Mouse (Mus musculus) embryo, embryonic 10 days (tissue): ENCODE data around the gene Gfpt2.
"Not testable (repeated sequence)": the region's sequence is repeated elsewhere in the genome, so short reads cannot be mapped to it uniquely, and the experiment has no call there.

Source experiments
- DNase-seq: peaks from one replicate; pipeline ENCODE4 v3.0.0-alpha.2; 2015; ENCODE audit warnings: low spot score

Gfpt2 gene

DNA sequence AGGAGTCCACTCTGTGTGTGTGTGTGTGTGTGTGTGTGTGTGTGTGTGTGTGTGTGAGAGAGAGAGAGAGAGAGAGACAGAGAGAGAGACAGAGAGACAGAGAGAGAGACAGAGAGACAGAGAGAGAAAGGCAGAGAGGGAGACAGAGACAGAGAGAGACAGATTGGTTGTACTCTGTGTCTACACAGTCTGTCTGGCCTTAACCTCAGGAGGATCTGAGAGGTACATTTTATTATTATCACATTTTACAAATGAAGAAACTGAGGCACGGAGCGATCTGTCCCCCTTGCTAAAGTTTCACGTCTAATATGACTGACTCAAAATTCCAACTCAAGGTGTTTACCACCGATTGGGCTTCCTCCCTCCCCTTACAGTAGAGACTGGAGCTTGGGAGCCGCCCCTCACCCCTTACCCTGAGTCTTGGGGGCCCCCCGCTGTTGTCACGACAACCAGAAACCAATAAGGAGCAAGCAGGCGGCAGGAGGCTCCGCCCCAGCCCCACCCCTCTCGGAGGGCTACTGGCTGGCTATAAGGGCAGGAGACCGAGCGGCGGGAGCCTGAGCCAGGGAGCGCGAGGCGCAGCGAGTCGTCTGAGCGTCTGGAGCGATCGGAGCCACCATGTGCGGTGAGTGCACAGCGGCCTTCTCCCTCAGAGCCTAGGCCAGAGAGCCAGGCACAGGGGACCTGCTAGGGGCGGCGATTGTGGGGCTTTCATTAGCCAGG is at the start of gene Gfpt2:
TSS of gene Gfpt2 (plus strand) at position 560 of the 723 bp plus-strand sequence.
- DNase-seq, result peak; percentile 91

DNA sequence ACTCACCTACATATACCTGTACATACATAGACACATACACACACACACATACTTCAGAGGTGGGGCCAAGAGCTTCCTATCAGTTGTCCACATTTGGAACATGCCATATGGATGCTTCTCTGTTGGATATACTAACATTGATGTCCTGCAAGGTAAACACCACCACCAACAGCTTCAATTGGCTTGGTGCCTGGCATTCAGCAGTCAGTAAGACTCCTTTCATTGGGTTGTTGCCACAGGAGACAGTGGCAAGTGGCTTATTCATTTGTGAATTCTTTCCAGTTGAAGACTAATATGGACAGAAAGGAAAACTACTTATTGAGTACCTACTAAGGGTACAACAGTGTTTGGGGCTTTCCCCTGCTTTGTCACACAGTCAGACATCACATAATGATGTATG is 49.0 kb upstream of the Gfpt2 start:
- no peak for DNase-seq

DNA sequence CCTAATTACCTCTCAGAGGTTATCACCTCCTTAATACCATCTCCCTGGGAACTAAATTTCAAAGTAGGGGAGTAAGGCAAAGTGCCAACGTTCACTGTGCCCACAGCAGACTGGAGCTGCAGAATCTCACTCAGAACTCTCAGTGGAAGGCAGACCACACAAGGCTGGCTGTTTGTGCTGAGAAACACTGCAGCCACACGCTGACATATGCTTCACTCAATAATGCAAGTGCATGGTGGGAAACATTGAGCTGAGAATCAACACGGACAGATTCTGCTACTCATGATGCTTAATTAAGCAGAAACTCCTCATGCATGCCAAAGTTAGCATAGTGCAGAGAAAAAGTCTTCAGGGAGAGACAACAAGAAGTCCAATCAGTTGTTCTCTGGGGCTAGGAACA is 48.1 kb upstream of the Gfpt2 start:
- DNase-seq, result no peak

DNA sequence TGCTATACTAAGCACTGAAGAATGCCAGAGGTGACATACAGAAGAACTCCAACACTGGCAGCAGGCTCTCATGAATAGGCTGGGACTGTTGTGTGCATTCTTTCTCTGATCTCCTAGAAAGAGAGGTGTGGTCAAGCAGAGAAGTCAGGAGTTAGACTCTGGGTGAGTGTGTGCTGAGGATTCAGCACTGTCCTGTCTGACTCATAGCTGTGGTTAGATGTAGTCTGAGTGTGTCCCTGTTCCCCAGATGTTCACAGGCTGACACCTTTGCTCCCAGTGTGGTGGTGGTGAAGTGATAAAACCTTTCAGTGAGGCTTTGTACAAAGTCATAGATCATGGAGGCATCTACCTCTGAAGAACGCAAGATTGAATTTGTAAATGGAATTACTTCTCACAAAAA is 47.2 kb upstream of the Gfpt2 start:
- DNase-seq, result no peak

DNA sequence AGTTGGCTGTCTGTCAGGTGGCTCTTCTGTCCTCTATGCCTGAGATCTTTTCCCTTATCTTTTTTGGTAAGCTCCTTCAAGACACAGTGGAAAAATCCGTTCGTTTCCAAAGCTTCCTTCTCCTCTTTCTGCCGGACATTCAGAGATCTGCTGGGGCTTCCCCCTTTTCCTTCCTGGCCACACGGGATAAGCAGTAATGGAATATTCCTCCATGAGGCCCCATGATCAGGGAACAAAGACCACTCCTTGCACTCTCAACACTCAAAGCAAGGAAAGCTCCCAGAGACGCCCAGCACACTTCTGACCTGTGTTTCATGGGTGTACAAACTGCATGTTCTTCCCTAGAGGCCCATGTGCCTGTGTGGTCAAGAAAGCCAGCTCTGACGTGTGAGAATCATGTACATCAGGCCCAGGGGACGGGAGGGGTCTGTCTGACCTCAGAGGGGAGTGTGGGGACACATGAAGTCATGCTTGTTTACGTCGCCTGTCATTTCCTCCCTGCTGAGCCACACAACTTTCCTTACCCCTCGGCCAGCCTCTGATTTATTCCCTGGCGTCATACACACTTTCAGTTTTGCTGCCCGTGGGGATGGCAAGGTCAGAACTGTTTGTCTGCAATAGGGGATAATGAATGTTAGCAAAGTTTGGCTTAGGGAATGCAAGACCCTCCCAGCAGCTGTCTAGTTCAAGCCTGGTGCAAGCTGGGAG is 38.9 kb upstream of the Gfpt2 start:
- DNase-seq, result no peak

DNA sequence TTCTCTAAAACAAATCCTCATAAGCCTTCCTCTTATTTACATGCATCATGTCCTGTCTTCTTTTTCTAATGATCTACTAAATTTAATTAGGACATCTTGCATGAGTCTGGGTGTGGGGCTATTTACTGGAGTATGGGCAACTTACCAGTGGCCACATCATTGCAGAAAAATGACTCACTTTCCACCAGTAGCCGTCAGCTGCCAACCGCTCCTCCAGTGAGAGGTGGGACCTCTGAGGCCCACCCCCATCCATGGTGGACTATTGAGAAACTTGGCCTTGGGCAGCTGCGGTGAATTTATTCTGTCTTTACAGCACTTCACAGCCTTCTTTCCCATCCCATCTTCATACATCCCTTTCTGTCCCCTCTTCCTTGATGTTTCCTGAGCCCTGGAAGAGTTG is 35.9 kb upstream of the Gfpt2 start:
- no peak for DNase-seq

DNA sequence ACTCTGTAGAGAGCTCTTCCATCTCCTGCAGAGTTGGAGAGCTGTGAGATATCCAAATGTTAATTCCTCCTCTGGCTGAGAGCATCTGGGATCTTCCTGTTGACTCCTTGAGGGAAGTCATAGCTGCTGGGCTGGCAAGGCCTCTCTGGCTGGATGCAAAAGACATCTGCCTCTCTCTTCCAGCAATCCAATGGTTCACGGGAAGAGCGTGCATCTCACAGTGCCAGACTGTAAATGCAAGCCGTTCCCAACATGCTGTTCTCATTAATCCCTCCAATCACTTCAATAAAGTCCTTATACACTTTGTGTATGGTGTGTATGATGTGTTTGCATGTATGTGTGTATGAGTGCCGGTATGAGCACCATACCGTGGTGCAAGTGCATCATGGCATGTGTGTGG is 32.8 kb upstream of the Gfpt2 start:
- no peak for DNase-seq

DNA sequence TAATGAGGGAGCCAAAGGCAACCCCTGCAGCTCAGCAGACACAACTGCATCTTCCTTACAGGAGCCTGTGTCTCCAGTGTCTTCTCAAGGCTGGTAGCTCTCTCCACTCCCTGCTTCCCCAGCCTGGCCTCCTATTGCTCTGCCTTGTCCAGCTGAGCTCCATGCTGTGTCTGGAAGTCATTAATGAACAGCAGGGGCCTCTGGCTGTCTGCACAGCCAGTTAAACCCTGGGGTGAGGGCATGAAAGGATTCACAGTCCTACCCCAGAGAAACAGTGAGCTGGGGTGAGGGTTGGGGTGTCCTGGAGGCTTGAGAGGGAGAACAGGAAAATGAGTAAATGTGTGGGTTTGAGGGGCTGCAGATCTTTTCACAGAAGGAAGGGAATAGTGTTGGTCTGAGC is 30.4 kb upstream of the Gfpt2 start:
- DNase-seq, result peak; percentile 40

DNA sequence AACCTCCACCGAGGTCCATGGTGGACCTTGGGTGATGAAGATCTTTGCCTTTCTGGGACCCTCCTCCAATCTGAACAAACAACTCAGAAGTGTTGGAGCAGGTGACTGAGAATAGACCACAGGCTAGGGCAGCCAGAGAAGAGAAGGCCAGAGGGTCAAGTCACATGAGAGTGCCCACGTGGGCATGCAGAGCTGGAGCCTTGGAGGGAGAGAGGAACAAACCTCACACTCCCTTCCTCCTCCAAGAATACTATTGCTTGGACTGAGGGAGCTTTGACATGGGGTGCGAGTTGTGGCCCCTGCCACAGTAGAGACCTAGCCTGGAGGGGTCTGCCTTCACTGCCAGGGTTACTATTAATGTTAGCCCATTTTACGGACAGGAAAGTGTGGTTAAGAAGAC is 30.0 kb upstream of the Gfpt2 start:
- DNase-seq, result no peak

DNA sequence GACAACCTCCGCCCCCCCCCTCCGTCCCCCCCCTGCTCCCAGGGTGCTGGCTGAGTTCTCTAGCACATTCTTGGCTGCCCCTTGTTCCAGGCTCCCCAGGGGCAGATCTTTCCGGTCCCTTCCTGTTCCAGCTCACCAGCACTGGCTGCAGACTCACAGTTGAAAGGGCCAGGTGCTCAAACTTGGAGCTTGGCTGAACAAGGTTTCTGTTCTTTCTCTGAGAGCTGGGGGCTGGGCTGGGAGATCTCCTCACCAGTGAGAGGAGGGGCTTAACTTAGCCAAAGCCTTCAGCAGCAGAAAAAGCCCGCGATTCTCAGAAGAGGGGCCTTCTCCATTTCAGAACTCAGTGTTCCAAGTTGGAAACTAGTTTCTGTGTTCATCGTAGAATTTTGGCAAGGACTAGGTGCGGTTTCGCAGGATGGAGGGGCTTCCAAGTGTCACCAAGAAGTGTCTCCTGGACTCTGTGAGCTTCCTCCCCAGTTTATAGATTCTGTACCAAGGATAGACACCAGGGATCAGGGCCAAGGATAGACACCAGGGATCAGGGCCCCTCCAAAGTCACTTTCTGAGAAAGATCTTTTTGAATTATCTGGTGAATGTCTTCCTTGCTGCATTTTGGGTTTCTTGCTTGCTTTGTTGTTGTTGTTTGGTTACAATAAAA is 29.2 kb upstream of the Gfpt2 start:
- peak; percentile 71 for DNase-seq

DNA sequence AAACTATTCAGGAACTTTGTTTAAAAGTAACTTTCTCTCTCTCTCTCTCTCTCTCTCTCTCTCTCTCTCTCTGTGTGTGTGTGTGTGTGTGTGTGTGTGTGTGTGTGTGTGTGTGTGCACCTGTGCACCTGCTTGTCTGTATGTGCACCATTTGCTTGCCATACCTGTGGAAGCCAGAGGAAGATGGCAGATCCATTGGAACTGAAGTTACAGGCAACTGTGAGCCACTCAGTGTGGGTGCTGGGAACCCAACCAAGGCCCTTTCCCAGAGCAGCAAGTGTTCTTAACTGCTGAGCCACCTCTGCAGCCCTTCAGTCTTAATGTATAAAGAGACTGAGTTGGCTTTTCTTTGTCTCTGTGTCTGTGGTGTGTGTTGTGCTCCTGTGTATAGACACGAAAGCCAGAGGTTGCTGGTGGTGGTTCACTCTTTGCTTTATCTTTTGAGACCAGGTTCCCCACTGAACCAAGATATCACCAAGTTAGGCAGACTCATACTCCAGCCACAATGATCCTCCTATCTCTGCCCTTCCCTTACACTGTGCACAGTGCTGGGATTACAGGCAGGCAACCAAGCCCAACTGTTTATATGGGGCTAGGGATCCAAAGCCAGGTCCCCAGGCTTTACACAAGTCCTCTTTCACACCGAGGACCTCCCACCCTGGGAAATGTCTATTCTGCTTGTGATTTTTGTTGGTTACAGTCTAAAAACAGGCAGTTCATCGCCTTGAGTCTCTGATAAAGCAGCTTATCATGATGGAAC is 28.4 kb upstream of the Gfpt2 start:
- DNase-seq, result no peak

DNA sequence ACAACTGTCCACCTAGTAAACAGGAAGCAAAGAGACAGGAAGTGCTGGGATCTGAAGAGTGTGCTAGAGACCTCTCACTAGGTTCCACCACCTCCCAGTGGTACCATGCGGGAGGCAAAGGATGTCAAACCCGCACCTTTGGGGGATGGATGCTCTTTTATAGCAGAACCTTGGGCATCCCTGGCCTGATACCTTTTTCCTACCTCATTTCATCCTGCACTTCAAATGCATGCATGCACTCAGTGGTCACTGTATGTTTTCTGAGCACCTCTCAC is 27.9 kb upstream of the Gfpt2 start:
- DNase-seq, result no peak

DNA sequence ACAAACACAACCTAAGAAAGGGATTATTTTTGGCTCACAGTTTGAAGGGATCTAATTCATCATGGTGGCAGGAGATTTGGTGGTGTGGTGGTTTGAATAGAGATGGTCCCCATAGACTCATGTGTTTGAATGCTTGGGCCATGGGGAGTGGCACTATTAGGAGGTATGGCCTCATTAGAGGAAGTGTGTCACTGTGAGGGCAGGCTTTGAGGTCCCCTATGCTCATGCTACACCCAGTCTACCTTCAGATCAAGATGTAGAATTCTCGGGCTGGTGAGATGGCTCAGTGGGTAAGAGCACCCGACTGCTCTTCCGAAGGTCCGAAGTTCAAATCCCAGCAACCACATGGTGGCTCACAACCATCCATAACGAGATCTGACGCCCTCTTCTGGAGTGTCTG is 26.5 kb upstream of the Gfpt2 start:
- DNase-seq, result not testable (repeated sequence)

DNA sequence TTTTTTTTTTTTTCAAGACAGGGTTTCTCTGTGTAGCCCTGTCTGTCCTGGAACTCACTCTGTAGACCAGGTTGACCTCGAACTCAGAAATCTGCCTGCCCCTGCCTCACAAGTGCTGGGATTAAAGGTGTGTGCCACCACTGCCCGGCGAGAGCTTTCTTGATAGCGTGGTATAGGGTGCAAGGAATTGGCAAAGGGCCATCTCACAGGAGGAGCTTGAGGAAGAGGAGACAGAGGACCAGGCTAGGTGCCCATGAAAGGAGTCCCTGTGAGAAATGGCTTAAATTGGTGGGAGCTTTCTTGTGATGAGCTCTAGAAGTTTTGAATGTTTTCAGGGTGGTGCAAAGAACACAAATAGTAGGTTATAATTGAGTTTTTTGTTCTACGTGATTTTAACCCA is 25.2 kb upstream of the Gfpt2 start:
- no peak for DNase-seq

DNA sequence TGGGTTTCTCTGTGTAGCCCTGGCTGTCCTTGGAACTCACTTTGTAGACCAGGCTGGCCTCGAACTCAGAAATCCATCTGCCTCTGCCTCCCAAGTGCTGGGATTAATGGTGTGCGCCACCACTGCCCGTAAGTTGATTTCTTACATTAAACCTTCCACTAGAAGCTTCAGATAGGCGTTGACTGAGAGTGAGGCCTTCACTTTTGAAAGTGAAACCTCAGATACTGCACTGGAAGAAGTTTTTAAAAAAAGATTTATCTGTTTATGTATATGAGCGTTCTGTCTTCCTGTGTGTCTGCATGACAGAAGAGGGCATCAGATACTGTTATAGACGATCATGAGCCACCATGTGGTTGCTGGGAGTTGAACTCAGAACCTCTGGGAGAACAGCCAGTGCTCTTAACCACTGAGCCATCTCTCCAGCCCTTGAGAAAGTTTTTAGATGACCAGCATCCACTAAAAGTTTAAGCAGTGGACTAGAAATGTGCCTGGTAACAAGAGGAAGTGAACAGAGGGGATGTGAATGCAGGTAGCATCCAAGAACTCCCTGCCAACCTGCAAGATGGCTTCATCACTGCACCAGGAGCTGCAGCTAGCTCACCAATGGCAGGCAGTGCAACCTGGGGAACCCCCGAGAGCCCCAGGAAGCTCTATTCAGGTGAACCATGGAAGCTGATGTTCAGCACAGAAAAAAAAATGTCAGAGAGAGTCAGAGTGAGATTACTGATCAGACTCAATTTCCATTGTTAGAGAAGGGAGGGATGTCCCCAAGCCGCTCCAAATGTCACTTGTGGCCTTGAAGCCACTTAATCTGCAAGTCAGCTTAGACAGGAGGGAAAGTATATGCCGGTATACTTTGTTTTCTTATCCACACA is 23.1 kb upstream of the Gfpt2 start:
- DNase-seq, result no peak

DNA sequence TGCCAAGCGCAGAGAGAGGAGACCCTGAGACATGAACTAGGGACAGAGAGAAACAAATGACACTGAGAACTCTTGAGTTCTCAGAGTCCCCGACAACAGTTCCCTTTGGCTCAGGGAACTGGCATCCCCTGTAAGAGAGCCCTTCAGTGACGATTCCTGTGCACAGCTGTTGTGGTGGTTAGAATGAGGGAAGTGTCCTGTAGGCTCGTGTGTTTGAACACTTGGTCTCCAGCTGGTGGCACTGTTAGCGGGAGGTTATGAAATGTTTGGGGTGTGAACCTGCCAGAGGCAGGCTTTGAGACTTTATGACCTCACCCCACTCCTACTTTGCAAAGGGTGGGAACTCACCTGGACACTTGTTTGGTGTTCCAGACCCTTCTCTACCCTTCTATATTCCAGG is 21.7 kb upstream of the Gfpt2 start:
- DNase-seq, result no peak

DNA sequence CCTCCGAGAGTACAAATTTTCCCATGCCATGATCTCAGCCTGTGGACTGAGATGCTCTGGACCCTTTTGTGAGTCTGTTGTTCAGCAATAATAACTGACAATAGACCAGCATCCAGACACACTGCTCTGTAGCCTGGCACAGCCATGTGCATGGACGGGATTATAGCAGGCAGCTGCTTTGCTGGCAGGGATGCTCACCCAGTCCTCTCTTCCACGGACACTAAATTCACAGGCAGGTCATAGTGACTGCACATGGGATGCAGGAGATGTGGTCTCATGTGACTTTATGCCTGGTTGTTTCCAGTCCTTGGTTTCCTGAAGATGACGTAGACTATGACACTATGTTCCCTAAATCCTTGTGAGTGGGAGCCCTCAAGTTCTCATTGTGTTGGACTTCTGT is 19.1 kb upstream of the Gfpt2 start:
- no peak for DNase-seq

DNA sequence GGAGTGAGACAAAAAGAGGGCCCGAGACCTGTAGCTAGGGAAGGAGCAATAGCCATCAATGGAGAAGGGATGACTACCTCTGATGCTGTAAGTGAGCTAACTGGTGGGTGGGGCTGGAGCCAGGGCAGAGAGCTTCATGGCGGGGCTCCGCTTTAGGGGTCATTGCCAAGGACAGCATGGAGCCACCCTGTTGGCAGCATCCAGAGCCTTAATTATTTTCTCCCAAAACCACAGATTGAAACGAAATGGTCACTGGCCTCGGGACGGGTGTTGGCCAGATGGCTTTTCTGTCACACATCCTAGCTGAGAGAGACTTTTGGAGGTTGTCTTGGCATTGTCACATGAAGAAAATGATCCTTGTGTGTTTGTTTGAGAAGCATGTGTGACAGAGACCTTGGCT is 15.1 kb upstream of the Gfpt2 start:
- no peak for DNase-seq

DNA sequence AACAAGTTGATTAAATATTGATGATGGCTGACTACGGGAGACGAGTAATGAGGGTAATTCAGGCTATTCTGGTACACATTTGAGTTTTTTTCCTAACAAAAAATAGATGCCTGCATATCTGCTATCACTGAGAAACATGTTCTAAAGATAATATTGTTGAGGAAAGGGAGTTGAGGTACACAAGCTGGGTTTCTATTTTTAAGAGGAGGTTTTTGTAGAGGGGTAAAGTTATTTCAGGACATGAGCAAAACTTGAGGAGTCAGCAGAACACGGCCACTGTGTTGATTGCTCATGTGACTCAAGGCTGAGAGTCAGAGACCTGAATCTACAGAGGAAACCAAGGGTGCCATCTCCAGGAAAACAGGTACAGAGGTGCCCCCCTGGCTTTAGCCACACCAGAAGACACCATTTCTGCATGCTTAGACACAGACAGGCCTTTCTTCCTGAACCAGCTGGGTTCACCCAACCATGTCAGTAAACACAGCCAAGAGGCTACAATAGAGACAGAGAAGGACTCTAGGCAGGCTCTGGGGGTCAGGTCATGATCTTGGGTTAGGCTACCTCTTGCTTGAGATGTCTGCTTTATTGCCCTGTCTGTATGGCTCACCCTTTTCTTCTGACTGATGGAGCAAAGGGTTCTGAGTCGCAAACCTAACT is 13.7 kb upstream of the Gfpt2 start:
- DNase-seq, result no peak

DNA sequence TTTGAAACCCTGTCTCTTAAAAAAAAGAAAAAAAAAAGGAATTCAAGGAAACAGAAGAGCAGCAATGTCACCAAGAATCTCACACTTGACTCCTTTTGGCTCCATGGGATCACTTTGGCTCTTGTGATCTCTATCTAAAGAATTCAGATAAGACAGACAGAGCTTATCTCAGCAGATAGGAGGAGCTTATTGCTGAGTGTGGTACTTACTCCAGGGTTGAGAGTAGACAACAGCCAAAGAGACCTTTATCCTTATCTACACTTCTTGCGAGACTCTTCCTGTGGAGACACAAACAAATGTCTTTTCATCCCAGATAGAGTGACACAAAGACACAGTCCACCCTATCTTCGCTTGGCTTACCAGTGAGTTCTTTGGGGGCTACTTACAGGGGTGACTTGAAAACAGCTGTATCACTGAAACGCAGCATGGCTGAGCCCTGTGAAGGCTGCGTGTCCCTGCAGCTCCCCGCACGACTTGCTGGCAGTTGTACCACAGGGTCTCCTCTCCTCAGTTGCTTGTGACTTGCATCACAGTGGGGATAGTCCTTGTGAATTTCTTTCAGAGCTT is 12.1 kb upstream of the Gfpt2 start:
- no peak for DNase-seq

DNA sequence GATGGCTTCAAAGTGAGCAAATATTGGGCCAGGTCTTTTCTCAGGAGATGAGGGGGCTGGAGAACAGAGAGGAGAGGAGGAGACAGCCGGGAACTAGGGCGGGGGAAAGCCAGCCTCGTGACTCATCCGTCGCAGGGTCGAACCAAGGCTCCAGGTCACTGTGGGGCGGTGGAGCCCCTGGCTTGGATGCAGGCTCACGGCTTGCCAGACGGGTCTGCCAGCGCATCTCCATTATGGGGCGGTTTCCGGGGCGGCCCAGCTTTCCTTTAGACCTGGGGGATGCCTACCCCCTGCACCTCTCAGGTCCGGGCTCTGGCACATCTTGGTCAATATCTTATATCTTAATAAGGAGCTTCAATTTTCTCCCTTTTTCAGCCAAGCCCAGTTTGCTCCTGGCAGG is 847 bp upstream of the Gfpt2 start:
- peak; percentile 63 for DNase-seq
